Mouse (Mus musculus): ENCODE data around the gene Olfr585. TPM values are rescaled to one million over a fixed set of nuclear protein-coding genes. Genes with fewer than 3 reads are reported as not detected.

The Olfr585 gene
- not detected for total RNA-seq (2021)

DNA sequence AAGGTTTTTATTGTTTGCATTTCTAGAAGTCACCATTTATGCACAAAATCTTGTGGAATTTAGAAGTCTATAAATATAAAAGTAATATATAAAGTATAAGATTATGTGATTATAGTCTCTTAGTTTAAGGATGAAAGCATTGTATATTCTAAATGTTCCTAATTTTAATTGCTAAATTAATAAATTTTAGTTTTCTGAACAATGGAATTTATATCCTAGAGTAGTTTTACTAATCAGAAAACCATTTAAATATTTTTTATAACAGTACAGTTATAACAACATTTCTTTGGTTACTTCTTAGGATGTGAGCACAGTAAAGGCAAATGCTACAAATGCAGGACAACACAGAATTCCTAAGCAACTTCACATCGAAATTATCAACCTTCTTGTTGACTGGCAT, at the start of gene Olfr585:
Gene Olfr585, plus strand, starts transcription at position 301 of the 400 bp plus-strand sequence.
- no peak for DNase-seq

DNA sequence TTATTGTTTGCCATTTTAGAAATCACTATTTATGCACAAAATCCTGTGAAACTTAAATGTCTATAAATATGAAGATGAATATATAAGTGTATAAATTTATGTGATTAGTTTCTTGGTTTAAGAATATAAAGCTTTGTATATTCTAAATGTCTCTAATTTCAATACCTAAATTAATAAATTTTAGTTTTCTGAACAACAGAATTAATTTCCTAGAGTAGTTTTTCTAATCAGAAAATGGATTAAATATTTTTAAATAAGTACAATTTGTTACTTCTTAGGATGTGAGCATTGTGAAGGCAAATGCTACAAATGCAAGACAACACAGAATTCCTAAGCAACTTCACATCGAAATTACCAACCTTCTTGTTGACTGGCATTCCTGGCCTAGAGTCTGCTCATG, 46.5 kb upstream of the Olfr585 start, which contains the start of gene Olfr583:
Gene Olfr583, plus strand, starts transcription at position 301 of the 400 bp plus-strand sequence.
- DNase-seq: no peak

DNA sequence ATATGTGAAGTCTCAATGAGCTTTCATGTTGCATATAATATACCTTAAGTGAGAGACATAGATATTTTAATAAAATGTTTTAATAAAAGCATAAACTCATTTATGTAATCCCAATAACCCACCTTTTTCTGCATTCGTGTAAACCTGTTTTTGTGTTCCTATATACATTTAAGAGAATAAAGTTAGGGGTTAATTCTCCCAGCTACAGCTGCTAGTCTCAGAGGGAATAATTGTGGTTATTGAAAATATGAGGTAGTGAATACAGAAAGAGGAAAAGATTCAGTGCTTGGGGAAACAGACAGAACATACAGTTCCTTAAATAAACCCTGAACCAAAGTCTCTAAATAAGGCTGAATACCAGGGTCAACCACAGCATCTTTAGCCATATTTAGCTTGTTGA, 15.9 kb upstream of the Olfr585 start, which contains the start of gene Olfr584:
Gene Olfr584, plus strand, starts transcription at position 301 of the 400 bp plus-strand sequence.
- DNase-seq: no peak

DNA sequence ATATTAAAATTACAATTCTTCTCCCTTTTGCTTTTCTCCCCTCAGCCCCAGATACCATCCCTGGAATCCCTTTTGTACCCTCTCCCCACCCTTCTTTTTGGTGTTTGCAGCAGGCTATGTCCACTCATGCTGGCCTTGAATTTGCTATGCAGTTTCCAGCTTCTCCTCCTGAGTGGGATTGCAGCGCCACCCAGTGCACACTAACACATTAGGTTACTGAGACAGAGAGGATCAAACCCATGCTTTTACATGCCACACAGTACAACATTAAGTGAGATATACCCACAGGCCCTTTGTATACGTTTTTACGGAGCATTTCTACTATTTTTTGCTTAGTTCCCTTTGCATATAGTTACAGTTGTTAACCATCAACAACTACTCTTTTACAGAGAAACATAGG, 21.9 kb downstream of the Olfr585 start:
- DNase-seq: no peak

DNA sequence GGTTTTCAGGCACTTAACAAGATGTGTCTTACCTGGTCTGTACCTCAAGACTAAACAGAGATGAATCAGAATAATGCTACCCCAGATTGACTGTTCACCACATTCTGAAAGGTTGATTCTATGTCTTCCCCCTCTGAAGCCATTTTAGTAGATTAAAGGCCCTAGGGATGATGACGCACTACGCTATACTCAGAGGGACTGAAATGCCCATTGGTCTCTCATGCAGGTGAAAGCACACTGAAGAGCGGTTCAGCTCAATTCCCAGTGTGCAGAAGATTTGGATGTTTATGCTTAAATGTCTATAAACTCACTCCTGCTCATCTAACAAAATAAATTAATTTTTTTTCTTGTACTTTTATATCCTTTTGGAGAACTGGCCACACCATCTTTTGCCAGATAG, 28.0 kb downstream of the Olfr585 start, which contains the start of gene Olfr586:
Gene Olfr586, minus strand, starts transcription at position 101 of the 400 bp plus-strand sequence.
- DNase-seq: no peak

DNA sequence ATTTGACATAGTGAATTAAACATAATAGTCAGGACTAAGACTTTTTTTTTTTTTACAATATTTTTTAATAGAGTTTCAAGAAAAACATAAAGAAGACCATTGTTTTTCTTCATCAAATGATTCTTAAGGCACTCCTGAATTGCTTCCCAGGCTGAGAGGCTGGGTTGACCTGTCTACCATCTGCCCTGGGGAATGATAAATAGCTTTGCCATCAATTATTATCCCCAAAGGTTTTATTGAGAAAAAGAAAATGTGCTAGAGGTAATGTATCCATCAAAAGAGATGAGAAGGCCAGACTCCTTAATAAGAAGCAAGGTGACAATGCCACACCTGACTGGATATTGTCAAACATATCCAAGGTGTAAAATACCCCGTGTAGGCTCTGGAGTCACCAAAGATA, 43.1 kb downstream of the Olfr585 start, which contains the start of gene Olfr588-ps1:
Gene Olfr588-ps1, plus strand, starts transcription at position 301 of the 400 bp plus-strand sequence.
- no peak for DNase-seq

Other genes starting within 250 kb of the Olfr585 start
- not detected for gene Olfr566, start 239.0 kb upstream of the Olfr585 start, total RNA-seq (2021)
- not detected for gene Olfr568, start 220.6 kb upstream of the Olfr585 start, total RNA-seq (2021)
- not detected for gene Olfr569, start 206.8 kb upstream of the Olfr585 start, total RNA-seq (2021)
- not detected for gene Olfr570, start 203.1 kb upstream of the Olfr585 start, total RNA-seq (2021)
- not detected for gene Olfr571, start 180.2 kb upstream of the Olfr585 start, total RNA-seq (2021)
- not detected for gene Olfr572, start 173.3 kb upstream of the Olfr585 start, total RNA-seq (2021)
- gene Olfr573-ps1, start 155.1 kb upstream of the Olfr585 start, total RNA-seq (2021): not detected
- not detected for gene Olfr574, start 149.3 kb upstream of the Olfr585 start, total RNA-seq (2021)
- gene Olfr575, start 138.9 kb upstream of the Olfr585 start, total RNA-seq (2021): not detected
- not detected for gene Olfr576, start 135.1 kb upstream of the Olfr585 start, total RNA-seq (2021)
- not detected for gene Olfr577, start 121.8 kb upstream of the Olfr585 start, total RNA-seq (2021)
- gene Olfr578, start 108.4 kb upstream of the Olfr585 start, total RNA-seq (2021): not detected
- gene Olfr582, start 59.7 kb upstream of the Olfr585 start, total RNA-seq (2021): not detected
- gene Olfr583, start 46.4 kb upstream of the Olfr585 start, total RNA-seq (2021): not detected
- not detected for gene Olfr584, start 15.8 kb upstream of the Olfr585 start, total RNA-seq (2021)
- gene Olfr586, start 27.9 kb downstream of the Olfr585 start, total RNA-seq (2021): not detected
- not detected for gene Olfr588-ps1, start 43.2 kb downstream of the Olfr585 start, total RNA-seq (2021)
- gene Olfr589, start 58.6 kb downstream of the Olfr585 start, total RNA-seq (2021): not detected
- gene Olfr591, start 80.6 kb downstream of the Olfr585 start, total RNA-seq (2021): not detected
- not detected for gene Olfr592, start 87.1 kb downstream of the Olfr585 start, total RNA-seq (2021)
- gene Olfr593, start 114.1 kb downstream of the Olfr585 start, total RNA-seq (2021): not detected
- not detected for gene Olfr594, start 119.3 kb downstream of the Olfr585 start, total RNA-seq (2021)
- gene Usp17ld, start 154.8 kb downstream of the Olfr585 start, total RNA-seq (2021): not detected
- gene Olfr596, start 207.9 kb downstream of the Olfr585 start, total RNA-seq (2021): not detected
- gene Olfr597, start 218.6 kb downstream of the Olfr585 start, total RNA-seq (2021): not detected
- not detected for gene Olfr598, start 225.8 kb downstream of the Olfr585 start, total RNA-seq (2021)
- not detected for gene Olfr599, start 238.2 kb downstream of the Olfr585 start, total RNA-seq (2021)